Mouse (Mus musculus): Measurements from ENCODE around the gene Pgap2. TPM values are rescaled to one million over a fixed set of nuclear protein-coding genes. Genes with fewer than 3 reads are reported as not detected.

Gene Pgap2
- polyA plus RNA-seq, 1 experiment from 2014 or later: 57.0 TPM

GRCm38 (mm10) chr7:102272422-102272948 lies 62.5 kb downstream of the Pgap2 start:
- no peaks in the 10 kb centered on the region for H3K36me3 ChIP-seq
- H3K27ac ChIP-seq (replicated peaks): no peak overlapping the region
- WGBS: 87% methylated on average over 3 of the region's 3 CpGs
- no peaks in the 10 kb centered on the region for H3K27me3 ChIP-seq (replicated peaks)
- no peak overlapping the region for H3K4me3 ChIP-seq (replicated peaks)
- H3K4me1 ChIP-seq: peaks cover 14% of the 10 kb centered on the region
- no peak for ATAC-seq (ENCODE audit: low FRiP score)
- H3K9me3 ChIP-seq (replicated peaks): no peaks in the 10 kb centered on the region
- H3K9ac ChIP-seq (replicated peaks): no peak overlapping the region
- no peak overlapping the region for H3K4me2 ChIP-seq

GRCm38 (mm10) chr7:102281403-102281802 lies 71.4 kb downstream of the Pgap2 start:
- H3K4me2 ChIP-seq: no peak overlapping the region
- H3K27ac ChIP-seq (replicated peaks): no peak overlapping the region
- no peak overlapping the region for H3K9ac ChIP-seq (replicated peaks)
- H3K9me3 ChIP-seq (replicated peaks): no peaks in the 10 kb centered on the region
- H3K4me3 ChIP-seq (replicated peaks): no peak overlapping the region
- no peak for ATAC-seq (ENCODE audit: low FRiP score)
- WGBS: 93% methylated on average over 1 of the region's 1 CpGs
- H3K27me3 ChIP-seq (replicated peaks): no peaks in the 10 kb centered on the region
- no peaks in the 10 kb centered on the region for H3K36me3 ChIP-seq
- H3K4me1 ChIP-seq: no peaks in the 10 kb centered on the region

GRCm38 (mm10) chr7:102282261-102282660 lies 72.3 kb downstream of the Pgap2 start:
- Histone ChIP-seq H3K9ac (replicated peaks) (no peak overlapping the region), H3K4me1 (no peaks in the 10 kb centered on the region), H3K36me3 (no peaks in the 10 kb centered on the region), H3K27ac (replicated peaks) (no peak overlapping the region), H3K9me3 (replicated peaks) (no peaks in the 10 kb centered on the region), H3K4me3 (replicated peaks) (no peak overlapping the region), H3K4me2 (no peak overlapping the region), H3K27me3 (replicated peaks) (no peaks in the 10 kb centered on the region)
- no peak for ATAC-seq (ENCODE audit: low FRiP score)
- 87% methylated on average over 5 of the region's 5 CpGs for WGBS

Other genes with a start within 250 kb of the Pgap2 start
- 3.8 and 5.1 TPM in 2 replicates for gene Il18bp, start 191.5 kb upstream of the Pgap2 start, polyA plus RNA-seq (2015; fragmentation: Nextera tagmentation; extraction: Ambion mirVana)
- 33.0 and 33.5 TPM in 2 replicates for gene Rnf121, start 144.7 kb upstream of the Pgap2 start, polyA plus RNA-seq (2015; fragmentation: Nextera tagmentation; extraction: Ambion mirVana)
- 27.0 and 30.6 TPM in 2 replicates for gene Xndc1, start 144.7 kb upstream of the Pgap2 start, polyA plus RNA-seq (2015; fragmentation: Nextera tagmentation; extraction: Ambion mirVana)
- gene Xntrpc, start 144.5 kb upstream of the Pgap2 start, polyA plus RNA-seq (2015; fragmentation: Nextera tagmentation; extraction: Ambion mirVana): 0.86 and 1.1 TPM in 2 replicates
- gene Trpc2, start 127.1 kb upstream of the Pgap2 start, polyA plus RNA-seq (2015; fragmentation: Nextera tagmentation; extraction: Ambion mirVana): 0.24 TPM in 1 of 2 replicates, not detected in the other
- 1.5 and 2.5 TPM in 2 replicates for gene Art1, start 108.5 kb upstream of the Pgap2 start, polyA plus RNA-seq (2015; fragmentation: Nextera tagmentation; extraction: Ambion mirVana)
- gene Art5, start 100.7 kb upstream of the Pgap2 start, polyA plus RNA-seq (2015; fragmentation: Nextera tagmentation; extraction: Ambion mirVana): 0.23 and 0.52 TPM in 2 replicates
- gene Chrna10, start 93.4 kb upstream of the Pgap2 start, polyA plus RNA-seq (2015; fragmentation: Nextera tagmentation; extraction: Ambion mirVana): not detected in 2 replicates
- 18.1 and 21.2 TPM in 2 replicates for gene Nup98, start within 50 bp of the Pgap2 start, polyA plus RNA-seq (2015; fragmentation: Nextera tagmentation; extraction: Ambion mirVana)
- gene Rhog, start 45.8 kb downstream of the Pgap2 start, polyA plus RNA-seq (2015; fragmentation: Nextera tagmentation; extraction: Ambion mirVana): 18.4 and 37.9 TPM in 2 replicates
- 13.2 and 17.0 TPM in 2 replicates for gene Stim1, start 57.6 kb downstream of the Pgap2 start, polyA plus RNA-seq (2015; fragmentation: Nextera tagmentation; extraction: Ambion mirVana)
- 38.0 and 65.1 TPM in 2 replicates for gene Rrm1, start 231.5 kb downstream of the Pgap2 start, polyA plus RNA-seq (2015; fragmentation: Nextera tagmentation; extraction: Ambion mirVana)